Mouse (Mus musculus) liver, embryonic 11.5 days (tissue): ENCODE data around the gene Slc38a2. TPM values are rescaled to one million over a fixed set of nuclear protein-coding genes. Genes with fewer than 3 reads are reported as not detected.
A peak's percentile ranks its signal among the peaks of the same experiment; 100 is the strongest.

Experiments used
- ATAC-seq: fragments of 200-750 bp; cut with Nextera tagmentation; replicated peaks from 2 replicates; pipeline ENCODE4 v1.8.0; 2017; ENCODE audit warnings: moderate number of reproducible peaks, mild to moderate bottlenecking, moderate TSS enrichment, moderate library complexity; ENCODE audit not compliant: low FRiP score
- DNase-seq: peaks from one replicate; pipeline ENCODE4 v3.0.0-alpha.2; 2017; ENCODE audit warnings: low spot score
- H3K27ac ChIP-seq: fragments of 300-500 bp; sonication (generic); 2 replicates; pipeline ENCODE4 v1.5.1; 2014; ENCODE audit warnings: mild to moderate bottlenecking, low read depth, low read length, control low read depth
- H3K27me3 ChIP-seq: fragments of 300-500 bp; sonication (generic); replicated peaks from 2 replicates; pipeline ENCODE4 v1.6.1; 2014; ENCODE audit warnings: low read length, mixed read lengths; ENCODE audit not compliant: control insufficient read depth, insufficient read depth
- H3K36me3 ChIP-seq: fragments of 300-500 bp; sonication (generic); 2 replicates; pipeline ENCODE4 v1.6.1; 2014; ENCODE audit warnings: mild to moderate bottlenecking, low read length, moderate library complexity, mixed read lengths; ENCODE audit not compliant: control insufficient read depth, insufficient read depth
- H3K4me1 ChIP-seq: fragments of 300-500 bp; sonication (generic); replicated peaks from 2 replicates; pipeline ENCODE4 v1.6.1; 2014; ENCODE audit warnings: low read length, mixed read lengths; ENCODE audit not compliant: control insufficient read depth, insufficient read depth
- H3K4me2 ChIP-seq: fragments of 300-500 bp; sonication (generic); 2 replicates; pipeline ENCODE4 v1.6.1; 2014; ENCODE audit warnings: mild to moderate bottlenecking, control low read depth, moderate library complexity
- H3K4me3 ChIP-seq: fragments of 300-500 bp; sonication (generic); 2 replicates; pipeline ENCODE4 v1.5.1; 2014; ENCODE audit warnings: low read depth, low read length, control low read depth
- H3K9ac ChIP-seq: fragments of 300-500 bp; sonication (generic); 2 replicates; pipeline ENCODE4 v1.6.1; 2014; ENCODE audit warnings: low read depth, low read length, control low read depth
- H3K9me3 ChIP-seq: fragments of 300-500 bp; sonication (generic); 2 replicates; pipeline ENCODE4 v1.6.1; 2016; ENCODE audit warnings: low read length, inconsistent platforms, mixed read lengths; ENCODE audit not compliant: control insufficient read depth
- WGBS: fragments of 180-500 bp; shearing (Covaris S2); extraction: QIAGEN DNeasy Blood & Tissue Kit; methylation state at CpG from one replicate; pipeline ENCODE4 v1.1.7; 2014; 5-methylcytosine and 5-hydroxymethylcytosine counted together
- polyA plus RNA-seq: library from polyadenylated mRNA; unstranded; fragments of >200 nt; fragmentation: Nextera tagmentation; extraction: Ambion mirVana; gene quantifications from 2 replicates; pipeline ENCODE4 v1.2.1, GENCODE M21; 2014

The Slc38a2 gene
- polyA plus RNA-seq, 1 experiment from 2014 or later = 111 TPM

GRCm38 (mm10) chr15:96675055-96675454 lies 24.5 kb downstream of the Slc38a2 start:
- H3K9ac ChIP-seq = no peak overlapping the region
- H3K36me3 ChIP-seq = no peaks in the 10 kb centered on the region
- H3K4me3 ChIP-seq = no peak overlapping the region
- H3K27me3 ChIP-seq = peaks cover 3% of the 10 kb centered on the region; the same call in 1 of the 2 replicates
- no peak for DNase-seq
- no peak overlapping the region for H3K4me2 ChIP-seq
- H3K9me3 ChIP-seq = no peaks in the 10 kb centered on the region
- no peak for ATAC-seq
- H3K27ac ChIP-seq = no peak overlapping the region
- no peaks in the 10 kb centered on the region for H3K4me1 ChIP-seq
- WGBS = 85% methylated on average over 11 of the region's 11 CpGs

- no peaks in the 10 kb centered on the region for H3K27me3 ChIP-seq
- H3K9ac ChIP-seq = no peak overlapping the region
- H3K36me3 ChIP-seq = no peaks in the 10 kb centered on the region
- WGBS = 46% methylated on average over 1 of the region's 1 CpGs
- no peak overlapping the region for H3K4me2 ChIP-seq
- H3K27ac ChIP-seq = no peak overlapping the region
- ATAC-seq = no peak
- no peak for DNase-seq
- H3K9me3 ChIP-seq = no peaks in the 10 kb centered on the region
- H3K4me1 ChIP-seq = no peaks in the 10 kb centered on the region
- no peak overlapping the region for H3K4me3 ChIP-seq
Observed at GRCm38 (mm10) chr15:96674089-96674488, 25.4 kb downstream of the Slc38a2 start.

DNA sequence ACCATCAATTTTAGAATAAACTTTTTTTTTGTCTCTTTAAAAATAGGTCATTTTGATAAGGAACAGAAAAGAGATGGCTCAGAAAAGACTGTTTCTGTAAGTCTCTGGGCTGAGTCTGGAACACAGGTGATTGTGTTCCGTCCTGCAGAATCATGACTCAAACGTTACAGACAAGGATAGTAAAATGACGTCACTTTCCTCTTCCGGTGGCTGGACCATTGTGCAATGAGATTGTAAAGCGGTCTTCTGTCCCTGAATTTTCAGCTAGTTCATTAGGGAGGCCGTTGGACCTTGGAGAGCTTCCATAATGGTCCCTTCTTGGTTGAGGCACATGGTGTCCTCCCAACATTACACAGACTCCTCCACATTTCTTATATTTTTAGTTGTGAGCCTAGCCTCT lies 29.8 kb downstream of the Slc38a2 start:
- Histone ChIP-seq H3K4me2 (no peak overlapping the region), H3K9ac (no peak overlapping the region), H3K4me1 (no peaks in the 10 kb centered on the region; the same call in 1 of the 2 replicates), H3K36me3 (no peaks in the 10 kb centered on the region), H3K27ac (no peak overlapping the region), H3K27me3 (no peaks in the 10 kb centered on the region), H3K4me3 (no peak overlapping the region), H3K9me3 (no peaks in the 10 kb centered on the region)
- DNase-seq (no peak), ATAC-seq (no peak)
- WGBS = 64% methylated on average over 6 of the region's 6 CpGs

- Histone ChIP-seq H3K36me3 (no peaks in the 10 kb centered on the region), H3K9ac (no peak overlapping the region), H3K27me3 (no peaks in the 10 kb centered on the region), H3K27ac (no peak overlapping the region), H3K4me2 (peak overlapping the region; percentile 59), H3K4me1 (no peaks in the 10 kb centered on the region; the same call in 1 of the 2 replicates), H3K9me3 (no peaks in the 10 kb centered on the region), H3K4me3 (no peak overlapping the region)
- peak; percentile 48; the same call in 1 of the 2 replicates for ATAC-seq
- no peak for DNase-seq
- 5% methylated on average over 7 of the region's 7 CpGs for WGBS
Observed at GRCm38 (mm10) chr15:96666663-96667062, 32.9 kb downstream of the Slc38a2 start.

GRCm38 (mm10) chr15:96665889-96666288 lies 33.6 kb downstream of the Slc38a2 start:
- Histone ChIP-seq H3K4me1 (peaks cover under 1% of the 10 kb centered on the region), H3K9me3 (no peaks in the 10 kb centered on the region), H3K27ac (no peak overlapping the region), H3K4me2 (peak overlapping the region; percentile 59), H3K36me3 (no peaks in the 10 kb centered on the region), H3K4me3 (no peak overlapping the region), H3K9ac (no peak overlapping the region), H3K27me3 (no peaks in the 10 kb centered on the region)
- DNase-seq (no peak), ATAC-seq (peak; percentile 71)
- WGBS = 13% methylated on average over 3 of the region's 3 CpGs

- Histone ChIP-seq H3K36me3 (no peaks in the 10 kb centered on the region), H3K27me3 (no peaks in the 10 kb centered on the region), H3K9ac (no peak overlapping the region), H3K4me2 (0 out of 2 replicates have a peak overlapping the region, but pooled peaks have one; percentile 12), H3K4me3 (no peak overlapping the region), H3K4me1 (peaks cover 5% of the 10 kb centered on the region), H3K27ac (no peak overlapping the region), H3K9me3 (no peaks in the 10 kb centered on the region)
- DNase-seq = no peak
- WGBS = 34% methylated on average over 13 of the region's 13 CpGs
- ATAC-seq = no peak; the same call in 1 of the 2 replicates
Observed at GRCm38 (mm10) chr15:96660590-96661141, 38.9 kb downstream of the Slc38a2 start.

GRCm38 (mm10) chr15:96658275-96658602 lies 41.3 kb downstream of the Slc38a2 start:
- H3K9ac ChIP-seq = no peak overlapping the region
- DNase-seq = no peak
- H3K4me3 ChIP-seq = no peak overlapping the region
- WGBS = 76% methylated on average over 14 of the region's 14 CpGs
- H3K36me3 ChIP-seq = no peaks in the 10 kb centered on the region
- H3K9me3 ChIP-seq = no peaks in the 10 kb centered on the region
- H3K27me3 ChIP-seq = no peaks in the 10 kb centered on the region
- ATAC-seq = no peak
- peaks cover 12% of the 10 kb centered on the region for H3K4me1 ChIP-seq
- no peak overlapping the region for H3K27ac ChIP-seq
- H3K4me2 ChIP-seq = no peak overlapping the region

- Histone ChIP-seq H3K9ac (no peak overlapping the region), H3K4me3 (no peak overlapping the region), H3K9me3 (no peaks in the 10 kb centered on the region), H3K27ac (no peak overlapping the region), H3K36me3 (no peaks in the 10 kb centered on the region), H3K4me1 (peaks cover 12% of the 10 kb centered on the region), H3K27me3 (no peaks in the 10 kb centered on the region), H3K4me2 (no peak overlapping the region)
- DNase-seq (no peak), ATAC-seq (no peak)
- WGBS = 70% methylated on average over 17 of the region's 17 CpGs
Observed at GRCm38 (mm10) chr15:96657576-96658274, 41.8 kb downstream of the Slc38a2 start.

DNA sequence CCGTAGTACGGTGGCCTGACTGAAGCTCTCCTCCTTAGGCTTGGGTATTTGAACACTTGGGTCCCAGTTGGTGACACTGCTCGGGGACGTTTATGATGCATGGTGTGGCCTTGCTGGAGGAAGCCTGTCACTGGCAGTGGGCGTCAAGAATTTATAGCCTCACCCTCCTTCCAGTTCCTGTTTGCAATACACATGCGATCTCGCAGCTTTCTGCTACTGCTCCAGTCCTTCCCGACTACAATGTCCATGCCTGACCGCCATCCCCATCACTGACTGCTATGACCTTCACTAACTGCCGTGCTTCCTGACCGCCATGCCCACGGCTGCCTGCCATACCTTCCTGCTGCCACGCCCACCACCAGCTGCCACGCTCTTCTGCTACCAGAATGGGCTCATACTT lies 44.0 kb downstream of the Slc38a2 start:
- no peaks in the 10 kb centered on the region for H3K9me3 ChIP-seq
- no peaks in the 10 kb centered on the region for H3K36me3 ChIP-seq
- H3K4me2 ChIP-seq = peak overlapping the region; percentile 34
- 65% methylated on average over 14 of the region's 14 CpGs for WGBS
- ATAC-seq (peak; percentile 39), DNase-seq (no peak)
- no peaks in the 10 kb centered on the region for H3K27me3 ChIP-seq
- H3K9ac ChIP-seq = no peak overlapping the region
- no peak overlapping the region for H3K4me3 ChIP-seq
- H3K4me1 ChIP-seq = peaks cover 8% of the 10 kb centered on the region
- H3K27ac ChIP-seq = peak overlapping the region; percentile 13; the same call in 1 of the 2 replicates
